In genomic region chr12:64968067-64968466, GRCm38 (mm10) we compare ENCODE assay signal across 8 mouse cellular contexts. TPM values are rescaled to one million over a fixed set of nuclear protein-coding genes. Genes with fewer than 3 reads are reported as not detected.
DNase-seq lines count a peak whose midpoint lies in the region; ATAC-seq lines count a peak whose summit lies in the region.

No protein-coding gene starts in this region.

- no peaks in the 10 kb centered on the region for H3K36me3 ChIP-seq in lung, embryonic 16.5 days (ENCODE audit: control insufficient read depth, insufficient read depth, low read length)
- H3K36me3 ChIP-seq in embryonic facial prominence, embryonic 15.5 days, result no peaks in the 10 kb centered on the region
- no peaks in the 10 kb centered on the region for H3K36me3 ChIP-seq in limb, embryonic 11.5 days (ENCODE audit: control insufficient read depth, insufficient read depth, low read length)
- H3K36me3 ChIP-seq in neural tube, embryonic 15.5 days, result no peaks in the 10 kb centered on the region

- H3K27ac ChIP-seq in lung, embryonic 16.5 days (ENCODE audit: low read length), result no peak overlapping the region
- H3K27ac ChIP-seq in embryonic facial prominence, embryonic 15.5 days (replicated peaks), result no peak overlapping the region
- H3K27ac ChIP-seq in limb, embryonic 11.5 days (replicated peaks; ENCODE audit: low read depth, low read length), result no peak overlapping the region
- no peak overlapping the region for H3K27ac ChIP-seq in neural tube, embryonic 15.5 days (replicated peaks)

- peak overlapping the region; percentile 98 for H3K4me3 ChIP-seq in lung, embryonic 16.5 days (ENCODE audit: low read length)
- peak overlapping the region; percentile 96 for H3K4me3 ChIP-seq in embryonic facial prominence, embryonic 15.5 days (replicated peaks)
- H3K4me3 ChIP-seq in limb, embryonic 11.5 days (ENCODE audit: low read depth, low read length), result peak overlapping the region; percentile 84
- peak overlapping the region; percentile 70 for H3K4me3 ChIP-seq in neural tube, embryonic 15.5 days (replicated peaks)

- H3K4me2 ChIP-seq in lung, embryonic 16.5 days (ENCODE audit: low read depth, low read length), result peak overlapping the region; percentile 84
- H3K4me2 ChIP-seq in embryonic facial prominence, embryonic 15.5 days (replicated peaks), result peak overlapping the region; percentile 84
- H3K4me2 ChIP-seq in limb, embryonic 11.5 days (ENCODE audit: low read depth, severe bottlenecking), result peak overlapping the region; percentile 70
- peak overlapping the region; percentile 95 for H3K4me2 ChIP-seq in neural tube, embryonic 15.5 days

- H3K4me1 ChIP-seq in lung, embryonic 16.5 days (replicated peaks; ENCODE audit: control insufficient read depth, insufficient read depth, low read length), result peaks cover 15% of the 10 kb centered on the region
- H3K4me1 ChIP-seq in embryonic facial prominence, embryonic 15.5 days, result peaks cover 29% of the 10 kb centered on the region
- H3K4me1 ChIP-seq in limb, embryonic 11.5 days (ENCODE audit: control insufficient read depth, insufficient read depth, low read length), result peaks cover 7% of the 10 kb centered on the region
- peaks cover 62% of the 10 kb centered on the region for H3K4me1 ChIP-seq in neural tube, embryonic 15.5 days

- no peak for DNase-seq in lung, postnatal 14 days
- DNase-seq in limb, embryonic 11.5 days (ENCODE audit: low spot score), result no peak
- DNase-seq in urinary bladder, adult 2 months (ENCODE audit: low spot score), result no peak
- no peak for DNase-seq in right cerebral cortex, adult 18-20 months
- no peak for DNase-seq in right cerebral cortex, postnatal 14 days

- H3K27me3 ChIP-seq in lung, embryonic 16.5 days (ENCODE audit: control insufficient read depth, insufficient read depth, low read depth, low read length), result no peaks in the 10 kb centered on the region
- H3K27me3 ChIP-seq in embryonic facial prominence, embryonic 15.5 days, result no peaks in the 10 kb centered on the region
- H3K27me3 ChIP-seq in limb, embryonic 11.5 days (ENCODE audit: control insufficient read depth, insufficient read depth, low read length), result no peaks in the 10 kb centered on the region
- H3K27me3 ChIP-seq in neural tube, embryonic 15.5 days (replicated peaks), result no peaks in the 10 kb centered on the region

- H3K9ac ChIP-seq in lung, embryonic 16.5 days (ENCODE audit: low read length), result peak overlapping the region; percentile 95
- H3K9ac ChIP-seq in embryonic facial prominence, embryonic 15.5 days, result peak overlapping the region; percentile 80; the same call in 1 of the 2 replicates
- H3K9ac ChIP-seq in limb, embryonic 11.5 days (ENCODE audit: low read length), result no peak overlapping the region; the same call in 1 of the 2 replicates
- peak overlapping the region; percentile 69 for H3K9ac ChIP-seq in neural tube, embryonic 15.5 days (replicated peaks)

- 4% methylated on average over 2 of the region's 2 CpGs for WGBS in lung, embryonic 16.5 days
- 0% methylated on average over 2 of the region's 2 CpGs for WGBS in embryonic facial prominence, embryonic 15.5 days
- 4% methylated on average over 2 of the region's 2 CpGs for WGBS in limb, embryonic 11.5 days
- WGBS in neural tube, embryonic 15.5 days, result 3% methylated on average over 2 of the region's 2 CpGs

- no peaks in the 10 kb centered on the region for H3K9me3 ChIP-seq in lung, embryonic 16.5 days (ENCODE audit: control insufficient read depth, low read length)
- no peaks in the 10 kb centered on the region for H3K9me3 ChIP-seq in embryonic facial prominence, embryonic 15.5 days (replicated peaks)
- no peaks in the 10 kb centered on the region for H3K9me3 ChIP-seq in limb, embryonic 11.5 days (ENCODE audit: control insufficient read depth, low read length)
- H3K9me3 ChIP-seq in neural tube, embryonic 15.5 days (replicated peaks), result no peaks in the 10 kb centered on the region

- ATAC-seq in lung, embryonic 16.5 days (ENCODE audit: low read depth), result no peak
- no peak for ATAC-seq in embryonic facial prominence, embryonic 15.5 days (ENCODE audit: insufficient number of reproducible peaks, low FRiP score, low TSS enrichment, low read depth)
- no peak for ATAC-seq in limb, embryonic 11.5 days (ENCODE audit: insufficient number of reproducible peaks, low FRiP score, low TSS enrichment, low read depth)
- ATAC-seq in neural tube, embryonic 15.5 days (ENCODE audit: low FRiP score), result no peak

RNA-seq across cellular contexts. Expression of gene Togaram1, which starts 2.5 kb away (rescaled TPM):
- polyA plus RNA-seq in lung, embryonic 16.5 days (2015; fragmentation: Nextera tagmentation; extraction: Ambion mirVana), result 28.4 and 32.2 TPM in 2 replicates
- polyA plus RNA-seq in embryonic facial prominence, embryonic 15.5 days (2015; fragmentation: Nextera tagmentation; extraction: Ambion mirVana), result 26.6 and 28.7 TPM in 2 replicates
- polyA plus RNA-seq in limb, embryonic 11.5 days (2014; fragmentation: Nextera tagmentation; extraction: Ambion mirVana), result 27.3 and 28.1 TPM in 2 replicates
- polyA plus RNA-seq in neural tube, embryonic 15.5 days (2015; fragmentation: Nextera tagmentation; extraction: Ambion mirVana), result 21.2 and 23.4 TPM in 2 replicates
- 14.6 and 15.1 TPM in 2 replicates for polyA plus RNA-seq in urinary bladder, adult 2 months (2012; rRNA removed)

RNA-seq across cellular contexts. Expression of gene Klhl28, which starts 2.7 kb away (rescaled TPM):
- polyA plus RNA-seq in lung, embryonic 16.5 days (2015; fragmentation: Nextera tagmentation; extraction: Ambion mirVana), result 14.1 and 15.3 TPM in 2 replicates
- polyA plus RNA-seq in embryonic facial prominence, embryonic 15.5 days (2015; fragmentation: Nextera tagmentation; extraction: Ambion mirVana), result 13.9 and 15.2 TPM in 2 replicates
- polyA plus RNA-seq in limb, embryonic 11.5 days (2014; fragmentation: Nextera tagmentation; extraction: Ambion mirVana), result 10.8 and 11.6 TPM in 2 replicates
- 22.7 and 23.4 TPM in 2 replicates for polyA plus RNA-seq in neural tube, embryonic 15.5 days (2015; fragmentation: Nextera tagmentation; extraction: Ambion mirVana)
- polyA plus RNA-seq in urinary bladder, adult 2 months (2012; rRNA removed), result 5.7 and 6.2 TPM in 2 replicates

RNA-seq across cellular contexts. Expression of gene Gm527, which starts 50.4 kb away (rescaled TPM):
- polyA plus RNA-seq in lung, embryonic 16.5 days (2015; fragmentation: Nextera tagmentation; extraction: Ambion mirVana), result 1.0 and 1.1 TPM in 2 replicates
- polyA plus RNA-seq in embryonic facial prominence, embryonic 15.5 days (2015; fragmentation: Nextera tagmentation; extraction: Ambion mirVana), result 3.6 and 4.2 TPM in 2 replicates
- 2.1 and 2.4 TPM in 2 replicates for polyA plus RNA-seq in limb, embryonic 11.5 days (2014; fragmentation: Nextera tagmentation; extraction: Ambion mirVana)
- 2.6 and 5.0 TPM in 2 replicates for polyA plus RNA-seq in neural tube, embryonic 15.5 days (2015; fragmentation: Nextera tagmentation; extraction: Ambion mirVana)
- polyA plus RNA-seq in urinary bladder, adult 2 months (2012; rRNA removed), result 4.5 and 7.6 TPM in 2 replicates
